Mouse (Mus musculus) hindbrain, embryonic 14.5 days (tissue): ENCODE data around the gene Gm11549. TPM values are rescaled to one million over a fixed set of nuclear protein-coding genes. Genes with fewer than 3 reads are reported as not detected.

Experiments
- microRNA-seq: library from miRNA; unstranded; fragments of <30 nt; microRNA quantifications from one replicate; pipeline ENCODE4, GENCODE M21; 2016
- polyA plus RNA-seq: library from polyadenylated mRNA; unstranded; fragments of >200 nt; fragmentation: Nextera tagmentation; extraction: Ambion mirVana; gene quantifications from 2 replicates; pipeline ENCODE4 v1.2.1, GENCODE M21; 2014

The Gm11549 gene
- polyA plus RNA-seq, 1 experiment from 2014 or later, result 0.20 TPM

Small RNA genes lying within 50 kb of the gene (microRNA-seq; reads per million reads assigned to microRNA genes)
- not detected for gene Mir7009

Other genes starting within 250 kb of the Gm11549 start
- gene Anxa5, start 45.9 kb downstream of the Gm11549 start, polyA plus RNA-seq, result 64.9 and 75.8 TPM in 2 replicates
- 0.21 and 0.23 TPM in 2 replicates for gene 1810062G17Rik, start 45.9 kb downstream of the Gm11549 start, polyA plus RNA-seq
- gene Exosc9, start 30.8 kb upstream of the Gm11549 start, polyA plus RNA-seq, result 74.5 and 77.9 TPM in 2 replicates
- gene Ccna2, start 50.3 kb upstream of the Gm11549 start, polyA plus RNA-seq, result 29.8 and 42.3 TPM in 2 replicates
- 20.6 and 24.0 TPM in 2 replicates for gene Bbs7, start 91.7 kb upstream of the Gm11549 start, polyA plus RNA-seq
- 16.3 and 20.0 TPM in 2 replicates for gene Trpc3, start 168.4 kb upstream of the Gm11549 start, polyA plus RNA-seq